In genomic region chr11:109269662-109270341, GRCm38 (mm10) we compare ENCODE assay signal across 10 mouse cellular contexts. TPM values are rescaled to one million over a fixed set of nuclear protein-coding genes. Genes with fewer than 3 reads are reported as not detected.
A peak's percentile ranks its signal among the peaks of the same experiment; 100 is the strongest.
DNase-seq lines count a peak whose midpoint lies in the region; ATAC-seq and TF ChIP-seq lines count a peak whose summit lies in the region.
"Had no signal": no experiment of that assay in that cellular context is flagged by ENCODE, and none has a peak within 500 bp of the region (broad histone marks: within the 10 kb centered on the region; RNA-seq: fewer than 3 reads in every experiment).

No protein-coding gene starts in this region.

- DNase-seq in kidney, adult 18-20 months: no peak
- peak; percentile 61 for DNase-seq in brain, embryonic 14.5 days (ENCODE audit: low read depth)
- DNase-seq in heart, adult 9 months (ENCODE audit: low spot score in 2 of 2): no peak
- no peak for DNase-seq in urinary bladder, postnatal 10 days (ENCODE audit: low spot score)
- no peak for DNase-seq in left cerebral cortex, postnatal 14 days (ENCODE audit: low spot score in 2 of 2)
- DNase-seq: cerebellum, adult 11-12 months; heart, postnatal 14 days had no signal

- TF ChIP-seq POLR2A in brain, embryonic 14.5 days (IDR thresholded peaks at IDR 0.05; ENCODE audit: borderline replicate concordance, extremely low read depth, insufficient read depth, insufficient read length, poor library complexity, severe bottlenecking): no peak

- H3K4me3 ChIP-seq in kidney, embryonic 15.5 days (replicated peaks): no peak overlapping the region
- H3K4me3 ChIP-seq in midbrain, embryonic 12.5 days: no peak overlapping the region

- no peaks in the 10 kb centered on the region for H3K9me3 ChIP-seq in kidney, embryonic 15.5 days (replicated peaks)
- H3K9me3 ChIP-seq in midbrain, embryonic 12.5 days: no peaks in the 10 kb centered on the region

- peaks cover 10% of the 10 kb centered on the region for H3K4me1 ChIP-seq in kidney, embryonic 15.5 days
- peaks cover 12% of the 10 kb centered on the region; the same call in 1 of the 2 replicates for H3K4me1 ChIP-seq in midbrain, embryonic 12.5 days

- H3K4me2 ChIP-seq in kidney, embryonic 15.5 days: peak overlapping the region; percentile 32; the same call in 1 of the 2 replicates
- no peak overlapping the region for H3K4me2 ChIP-seq in midbrain, embryonic 12.5 days (replicated peaks)

- no peak for TF ChIP-seq CTCF in brain, embryonic 14.5 days (IDR thresholded peaks at IDR 0.05; ENCODE audit: borderline replicate concordance, extremely low read depth, insufficient read depth, insufficient read length)

- 25% methylated on average over 16 of the region's 16 CpGs for WGBS in kidney, embryonic 15.5 days
- 69% methylated on average over 16 of the region's 16 CpGs for WGBS in midbrain, embryonic 12.5 days

- intact Hi-C loops in left cerebral cortex, postnatal 14 days (cut with DNase I): no loop called here

- H3K27ac ChIP-seq in kidney, embryonic 15.5 days: 0 out of 2 replicates have a peak overlapping the region, but pooled peaks have one; percentile 28
- peak overlapping the region; percentile 56 for H3K27ac ChIP-seq in midbrain, embryonic 12.5 days (replicated peaks)

- ATAC-seq in kidney, embryonic 15.5 days (replicated peaks; ENCODE audit: low FRiP score): 0 out of 2 replicates have a peak, but pooled peaks have one; percentile 24
- peak; percentile 86 for ATAC-seq in inflammation-experienced regulatory T-cells, adult 6 months
- ATAC-seq in midbrain, embryonic 12.5 days (ENCODE audit: low FRiP score, low read depth): no peak

- no peak overlapping the region for H3K9ac ChIP-seq in kidney, embryonic 15.5 days
- no peak overlapping the region for H3K9ac ChIP-seq in midbrain, embryonic 12.5 days (replicated peaks)

- H3K27me3 ChIP-seq in kidney, embryonic 15.5 days: no peaks in the 10 kb centered on the region
- no peaks in the 10 kb centered on the region for H3K27me3 ChIP-seq in midbrain, embryonic 12.5 days

- H3K36me3 ChIP-seq in kidney, embryonic 15.5 days: no peaks in the 10 kb centered on the region
- no peaks in the 10 kb centered on the region for H3K36me3 ChIP-seq in midbrain, embryonic 12.5 days

RNA-seq across cellular contexts. Expression of gene Rgs9, which starts 28.1 kb away (rescaled TPM):
- polyA plus RNA-seq in kidney, embryonic 15.5 days (2015; fragmentation: Nextera tagmentation; extraction: Ambion mirVana): 1.3 and 1.8 TPM in 2 replicates
- polyA plus RNA-seq in brain, embryonic 14.5 days (2012; rRNA removed): 10.3 and 15.5 TPM in 2 replicates
- 1 to 10 TPM; 4.2 to 6.6 (median 4.9) TPM for polyA plus RNA-seq in inflammation-experienced regulatory T-cells, adult 6 months (2017; shearing (Covaris generic))
- polyA plus RNA-seq in midbrain, embryonic 12.5 days (2016; fragmentation: Nextera tagmentation; extraction: Ambion mirVana): 3.8 and 4.3 TPM in 2 replicates
- total RNA-seq in left cerebral cortex, postnatal 14 days (2021): 10 to 100 TPM; 17.6 to 31.9 TPM
